Mouse (Mus musculus) CH12.LX (cell line): ENCODE results near the gene Cacna1a. TPM values are rescaled to one million over a fixed set of nuclear protein-coding genes. Genes with fewer than 3 reads are reported as not detected.

Experiments used
- DNase-seq: peaks from one replicate; pipeline ENCODE4 v3.0.0-alpha.2; 2013; ENCODE audit errors: extremely low read depth
- H3K27ac ChIP-seq: 2 replicates; pipeline ENCODE4 v1.5.1; 2012; ENCODE audit warnings: low read depth, mild to moderate bottlenecking, control low read depth, moderate library complexity; ENCODE audit not compliant: insufficient read depth
- H3K27me3 ChIP-seq: replicated peaks from 2 replicates; pipeline ENCODE3; 2012; ENCODE audit warnings: inconsistent platforms
- H3K36me3 ChIP-seq, 2 experiments: replicated peaks in 1 of 2; 2 replicates each; pipeline versions ENCODE3 to v1.6.1; 2012; ENCODE audit warnings: inconsistent platforms in 1 of 2, low read length in 1 of 2, mild to moderate bottlenecking in 1 of 2, mixed read lengths in 1 of 2, moderate library complexity in 1 of 2; ENCODE audit not compliant: control insufficient read depth in 1 of 2, insufficient read depth in 1 of 2
- H3K4me1 ChIP-seq, 2 experiments: 2 replicates each; pipeline ENCODE4 v1.6.1; 2012; ENCODE audit warnings: inconsistent platforms in 1 of 2, moderate library complexity in 1 of 2; ENCODE audit not compliant: insufficient read depth in 2 of 2, control insufficient read depth in 1 of 2
- H3K4me2 ChIP-seq: 2 replicates; pipeline ENCODE4 v1.6.1; 2012; ENCODE audit warnings: low read depth, mild to moderate bottlenecking, control low read depth; ENCODE audit not compliant: poor library complexity, insufficient read depth, severe bottlenecking
- H3K4me3 ChIP-seq, 3 experiments: fragments of 150-350 bp in 1 of 3; sonication (generic) in 1 of 3; replicated peaks in 1 of 3; 2 replicates each; pipeline versions ENCODE3 to v1.5.1; 2011 to 2012; ENCODE audit warnings: low read depth in 2 of 3, low read length in 2 of 3, mild to moderate bottlenecking in 2 of 3, moderate library complexity in 2 of 3, control low read depth in 1 of 3, improper control_type of control experiment in 1 of 3, inconsistent platforms in 1 of 3, mixed read lengths in 1 of 3; ENCODE audit not compliant: poor library complexity in 1 of 3
- H3K79me2 ChIP-seq: replicated peaks from 2 replicates; pipeline ENCODE4 v1.6.1; 2012; ENCODE audit warnings: mild to moderate bottlenecking, moderate library complexity; ENCODE audit not compliant: control insufficient read depth, poor library complexity, insufficient read depth, severe bottlenecking; ENCODE audit errors: extremely low read depth
- H3K9ac ChIP-seq: 2 replicates; pipeline ENCODE4 v1.6.1; 2012; ENCODE audit warnings: low read depth, mild to moderate bottlenecking, control low read depth, moderate library complexity; ENCODE audit not compliant: insufficient read depth
- H3K9me3 ChIP-seq: replicated peaks from 2 replicates; pipeline ENCODE3; 2012; ENCODE audit warnings: low read length, inconsistent platforms, mixed read lengths
- BHLHE40 ChIP-seq: IDR thresholded peaks from 2 replicates; pipeline ENCODE4 v1.6.1; 2011; ENCODE audit warnings: mild to moderate bottlenecking, low read depth, low read length, improper control_type of control experiment
- CTCF ChIP-seq, 2 experiments: IDR thresholded peaks in 1 of 2; conservative IDR thresholded peaks in 1 of 2; 2 replicates each; pipeline ENCODE4 v1.5.1; 2011 to 2012; ENCODE audit warnings: low read depth in 2 of 2, low read length in 2 of 2, improper control_type of control experiment in 1 of 2, inconsistent platforms in 1 of 2, mild to moderate bottlenecking in 1 of 2, moderate library complexity in 1 of 2
- EP300 ChIP-seq: IDR thresholded peaks from 2 replicates; pipeline ENCODE4 v1.6.1; 2011; ENCODE audit warnings: low read length, improper control_type of control experiment
- GABPA ChIP-seq: IDR thresholded peaks from 2 replicates; pipeline ENCODE4 v1.6.1; 2012; ENCODE audit warnings: low read depth, low read length, improper control_type of control experiment, inconsistent platforms; ENCODE audit not compliant: insufficient replicate concordance
- HCFC1 ChIP-seq: IDR thresholded peaks from 2 replicates; pipeline ENCODE4 v1.6.1; 2012; ENCODE audit warnings: low read depth, mild to moderate bottlenecking, inconsistent platforms, low read length, improper control_type of control experiment
- JUN ChIP-seq: IDR thresholded peaks from 2 replicates; pipeline ENCODE4 v1.6.1; 2011; ENCODE audit warnings: low read depth, mild to moderate bottlenecking, low read length, improper control_type of control experiment, moderate library complexity; ENCODE audit not compliant: insufficient read depth
- KAT2A ChIP-seq: IDR thresholded peaks from 2 replicates; pipeline ENCODE4 v1.6.1; 2012; ENCODE audit warnings: low read length, improper control_type of control experiment, inconsistent platforms; ENCODE audit not compliant: insufficient replicate concordance
- MAZ ChIP-seq: IDR thresholded peaks from 2 replicates; pipeline ENCODE4 v1.6.1; 2012; ENCODE audit warnings: low read depth, mild to moderate bottlenecking, inconsistent platforms, low read length, improper control_type of control experiment, moderate library complexity
- MXI1 ChIP-seq: IDR thresholded peaks from 2 replicates; pipeline ENCODE4 v1.6.1; 2011; ENCODE audit warnings: mild to moderate bottlenecking, low read depth, low read length, improper control_type of control experiment
- MYC ChIP-seq: IDR thresholded peaks from 2 replicates; pipeline ENCODE4 v1.6.1; 2011; ENCODE audit warnings: low read depth, mild to moderate bottlenecking, improper control_type of control experiment, low read length
- NRF1 ChIP-seq: IDR thresholded peaks from 2 replicates; pipeline ENCODE4 v1.6.1; 2014; ENCODE audit warnings: low read depth, mild to moderate bottlenecking, inconsistent platforms, low read length, improper control_type of control experiment, moderate library complexity
- RAD21 ChIP-seq: IDR thresholded peaks from 2 replicates; pipeline ENCODE4 v1.6.1; 2011; ENCODE audit warnings: low read depth, mild to moderate bottlenecking, low read length, improper control_type of control experiment, moderate library complexity
- SMC3 ChIP-seq: IDR thresholded peaks from 2 replicates; pipeline ENCODE4 v1.6.1; 2011; ENCODE audit warnings: low read depth, low read length, improper control_type of control experiment
- UBTF ChIP-seq: IDR thresholded peaks from 2 replicates; pipeline ENCODE4 v1.6.1; 2012; ENCODE audit warnings: low read depth, mild to moderate bottlenecking, inconsistent platforms, low read length, improper control_type of control experiment, moderate library complexity
- ZNF384 ChIP-seq: IDR thresholded peaks from 2 replicates; pipeline ENCODE4 v1.6.1; 2012; ENCODE audit warnings: low read depth, low read length, improper control_type of control experiment, inconsistent platforms
- dilution Hi-C: fragments of 300-500 bp; cut with MboI; formaldehyde crosslinking; loops from 2 replicates; pipeline ENCODE4 v1.14.3; 2020; ENCODE audit warnings: low sequenced_read_pairs; ENCODE audit not compliant: extremely low pct_unique_long_range_greater_than_20kb, extremely low pct_ligation_motif_present
- in situ Hi-C: fragments of 300-500 bp; cut with MboI; formaldehyde crosslinking; loops from 3 replicates; pipeline ENCODE4 v1.14.3; 2019; ENCODE audit warnings: low sequenced_read_pairs, low pct_ligation_motif_present, low pct_unique_long_range_greater_than_20kb, mixed read lengths
- polyA plus RNA-seq: library from polyadenylated mRNA; unstranded; fragments of >175 nt; gene quantifications from 2 replicates; pipeline ENCODE4 v1.2.1, GENCODE M21; 2012; ENCODE audit warnings: low read depth; ENCODE audit not compliant: insufficient read length
- total RNA-seq, 2 experiments: library from RNA; depleted of rRNA; stranded (reverse); fragments of 300-350 nt in 1 of 2; fragments of >200 nt in 1 of 2; gene quantifications; 2 replicates each; pipeline ENCODE4 v1.2.3; 2012 to 2014

The Cacna1a gene
- total and polyA plus RNA-seq, 3 experiments, result 2.6 to 9.4 (median 6.9) TPM

DNA sequence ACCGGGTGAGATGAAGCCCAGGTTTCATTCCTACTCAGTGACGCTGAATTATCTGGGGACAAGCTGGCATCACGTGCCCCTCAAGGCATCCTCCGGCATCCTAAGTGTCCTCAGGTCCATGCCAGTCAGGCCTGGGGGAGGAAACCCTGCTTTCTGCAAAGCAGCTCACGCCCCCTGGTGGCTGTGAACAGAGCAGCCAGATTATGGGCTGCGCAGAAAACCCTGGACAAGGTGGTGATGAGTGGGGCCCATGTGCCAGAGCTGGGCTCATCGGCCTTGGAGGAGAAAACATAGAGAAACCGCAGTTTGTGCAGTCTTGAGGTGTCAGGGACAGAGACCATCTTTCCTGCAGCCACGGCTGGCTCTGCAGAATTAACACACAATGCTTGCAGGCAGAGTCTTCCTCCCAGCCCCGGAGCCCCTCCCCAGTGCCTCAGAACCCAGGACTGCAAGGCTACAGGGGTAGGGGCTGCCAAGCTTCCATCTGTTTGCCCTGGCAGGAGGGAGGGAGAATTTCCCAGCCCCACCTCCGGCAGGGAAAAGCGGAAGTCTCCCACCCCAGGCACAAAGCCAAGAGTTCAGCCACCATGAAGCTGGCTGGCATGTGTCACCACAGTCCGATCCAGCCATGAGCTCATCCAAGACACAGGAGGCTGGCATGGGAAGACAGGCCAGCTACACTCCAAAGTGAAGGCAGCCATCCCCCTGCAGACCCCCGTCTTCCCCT lies 166.2 kb downstream of the Cacna1a start:
- 0 out of 4 replicates have a peak, but pooled peaks cover 0 to 3% of the 10 kb centered on the region in 2 experiments for H3K4me1 ChIP-seq
- H3K79me2 ChIP-seq, result no peaks in the 10 kb centered on the region
- peak; percentile 50 for DNase-seq
- peaks cover 83% of the 10 kb centered on the region for H3K27me3 ChIP-seq
- no peaks in the 10 kb centered on the region for H3K36me3 ChIP-seq
- TF ChIP-seq RAD21 (peak; percentile 56), JUN (no peak), SMC3 (peak; percentile 67), MXI1 (no peak), GABPA (no peak), MAZ (no peak), KAT2A (no peak), CTCF (conservative IDR thresholded peaks at IDR 0.05 in 1 of 2, IDR thresholded peaks at IDR 0.05 in 1 of 2; ENCODE audit: low read depth in 2 of 2, low read length in 2 of 2) (peak; percentile 71 to 83)
- peaks cover 2% of the 10 kb centered on the region for H3K9me3 ChIP-seq
- in situ Hi-C loops, result no loop called here
- H3K4me3 ChIP-seq, result no peak overlapping the region
- dilution Hi-C loops, result no loop called here
- H3K9ac ChIP-seq, result no peak overlapping the region
- no peak overlapping the region for H3K4me2 ChIP-seq
- no peak overlapping the region for H3K27ac ChIP-seq

- H3K4me2 ChIP-seq, result no peak overlapping the region
- H3K4me1 ChIP-seq, result no peaks in the 10 kb centered on the region
- no peak overlapping the region for H3K27ac ChIP-seq
- peaks cover 2% of the 10 kb centered on the region for H3K9me3 ChIP-seq
- no peak for DNase-seq
- peaks cover 75% of the 10 kb centered on the region for H3K27me3 ChIP-seq
- H3K9ac ChIP-seq, result no peak overlapping the region
- H3K79me2 ChIP-seq, result no peaks in the 10 kb centered on the region
- dilution Hi-C loops, result no loop called here
- in situ Hi-C loops, result no loop called here
- no peak overlapping the region for H3K4me3 ChIP-seq
- TF ChIP-seq GABPA (no peak), BHLHE40 (no peak), CTCF (conservative IDR thresholded peaks at IDR 0.05 in 1 of 2, IDR thresholded peaks at IDR 0.05 in 1 of 2; ENCODE audit: low read depth in 2 of 2, low read length in 2 of 2) (no peak)
- no peaks in the 10 kb centered on the region for H3K36me3 ChIP-seq
Observed at GRCm38 (mm10) chr8:84555269-84555668, 167.0 kb downstream of the Cacna1a start.

DNA sequence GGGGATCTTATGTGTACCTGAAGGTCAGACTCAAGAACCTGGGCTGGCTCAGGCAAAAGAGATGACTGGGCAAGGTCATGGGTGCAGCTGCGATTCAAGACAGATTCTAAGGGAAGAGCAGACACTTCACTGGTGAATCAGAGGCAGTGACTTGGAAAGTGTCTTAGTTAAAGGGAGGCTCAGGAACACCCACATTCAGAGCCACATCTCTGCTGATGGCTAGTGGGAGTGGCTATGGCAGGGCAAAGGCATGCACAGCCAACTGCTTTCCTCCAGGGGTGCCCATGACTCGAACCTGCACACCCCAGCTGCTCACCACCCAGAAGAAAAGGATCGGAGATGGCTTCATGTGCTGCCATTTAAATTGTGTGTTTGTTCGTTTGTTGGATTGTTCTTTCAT lies 169.7 kb downstream of the Cacna1a start:
- Histone ChIP-seq H3K27me3 (peaks cover 68% of the 10 kb centered on the region), H3K9me3 (peaks cover 2% of the 10 kb centered on the region), H3K4me2 (no peak overlapping the region), H3K9ac (no peak overlapping the region), H3K79me2 (no peaks in the 10 kb centered on the region), H3K4me1 (no peaks in the 10 kb centered on the region), H3K27ac (no peak overlapping the region), H3K4me3 (no peak overlapping the region), H3K36me3 (no peaks in the 10 kb centered on the region)
- dilution Hi-C loops, result no loop called here
- DNase-seq, result no peak
- in situ Hi-C loops, result no loop called here
- TF ChIP-seq MYC (no peak), RAD21 (no peak), ZNF384 (no peak), EP300 (no peak), HCFC1 (no peak), MXI1 (no peak), MAZ (no peak), SMC3 (no peak), KAT2A (no peak), UBTF (no peak), NRF1 (no peak)
